Mouse (Mus musculus): ENCODE data around the gene Nav1.

The Nav1 gene

DNA sequence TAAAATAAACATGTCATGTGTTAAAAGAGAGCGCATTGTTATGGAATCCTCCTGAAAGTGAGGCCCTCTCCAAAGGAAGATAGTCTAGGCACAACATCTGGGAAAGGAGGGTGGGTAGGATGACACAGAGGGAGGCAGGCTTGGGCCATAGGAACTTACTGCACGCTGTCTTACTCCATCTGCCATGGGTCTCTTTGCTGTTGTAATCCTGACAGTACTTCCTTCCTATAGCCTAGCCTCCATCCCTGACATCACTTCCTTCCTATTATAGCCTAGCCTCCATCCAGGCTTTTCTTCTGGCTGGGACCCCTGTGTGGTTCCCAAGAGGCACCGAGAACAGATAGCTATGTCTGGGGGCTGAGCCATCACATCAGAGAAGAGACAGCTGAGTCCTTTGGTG, 10.2 kb upstream of the Nav1 start:
- DNase-seq (ENCODE audit: low spot score in 2 of 2), result no peak

DNA sequence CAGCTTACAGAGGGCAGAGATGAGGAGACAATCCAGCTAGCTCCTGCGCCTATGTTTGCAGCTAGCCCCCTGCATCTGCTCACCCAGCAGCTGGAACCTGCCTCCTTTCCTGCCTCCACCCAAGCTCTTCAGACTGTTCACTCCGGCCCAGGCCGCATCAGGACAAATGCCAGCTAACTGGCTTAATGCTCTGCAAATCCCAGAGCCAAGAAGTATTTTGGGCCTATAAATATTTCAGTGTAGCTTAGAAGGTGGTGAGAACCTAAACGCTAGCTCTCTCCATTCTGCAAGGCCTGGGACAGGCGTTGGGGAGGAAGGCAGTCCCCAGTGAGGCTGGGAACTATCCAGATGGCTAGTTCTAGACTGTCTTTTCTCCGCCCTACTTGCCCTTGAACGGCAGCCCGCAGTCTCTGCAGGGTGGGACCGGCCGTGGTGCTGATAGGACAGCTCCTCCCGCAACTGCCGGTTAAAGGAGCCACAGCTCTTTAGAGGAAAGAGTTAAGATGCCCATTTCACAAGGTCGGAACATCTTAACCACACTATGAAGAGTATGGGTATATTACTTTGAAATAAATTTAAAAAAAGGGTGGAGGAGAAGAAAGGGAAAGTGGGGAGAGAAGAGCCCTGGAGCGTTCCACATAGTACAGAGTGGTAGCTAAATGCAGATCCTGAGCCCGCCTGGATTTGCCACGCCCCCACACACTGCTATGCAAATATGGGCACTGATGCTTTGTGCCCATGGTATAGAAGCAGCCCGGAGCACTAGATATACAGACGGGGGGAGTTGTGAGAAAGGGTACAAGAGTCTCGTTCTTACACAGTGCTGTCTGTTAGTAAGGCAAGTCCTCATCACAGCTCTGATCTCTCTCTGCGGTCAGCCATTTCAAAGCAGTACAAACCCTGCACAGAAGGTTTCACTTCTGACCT, 8.9 kb upstream of the Nav1 start:
- DNase-seq (ENCODE audit: low spot score in 2 of 2), result peak; percentile 48 to 78

DNA sequence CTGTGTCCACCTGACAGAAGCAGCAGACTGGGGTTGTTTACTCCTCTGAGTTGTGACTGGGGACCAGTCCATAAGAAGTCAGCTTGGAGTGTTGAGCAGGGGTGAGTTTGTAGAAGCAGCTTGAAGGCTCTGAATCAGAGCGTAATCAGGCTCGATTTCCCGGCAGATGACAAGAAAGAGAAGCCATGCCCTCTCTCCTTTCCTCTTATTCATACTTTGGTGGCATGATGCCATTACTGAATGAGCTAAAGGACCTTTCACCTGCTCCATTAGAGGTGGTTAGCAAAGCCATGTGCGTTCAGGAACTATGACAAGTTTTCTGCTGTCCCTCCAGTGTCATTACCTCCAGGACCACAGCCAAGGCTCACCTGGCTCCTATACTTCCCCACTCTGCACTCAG, 2.5 kb upstream of the Nav1 start:
- no peak for DNase-seq (ENCODE audit: low spot score in 2 of 2)

DNA sequence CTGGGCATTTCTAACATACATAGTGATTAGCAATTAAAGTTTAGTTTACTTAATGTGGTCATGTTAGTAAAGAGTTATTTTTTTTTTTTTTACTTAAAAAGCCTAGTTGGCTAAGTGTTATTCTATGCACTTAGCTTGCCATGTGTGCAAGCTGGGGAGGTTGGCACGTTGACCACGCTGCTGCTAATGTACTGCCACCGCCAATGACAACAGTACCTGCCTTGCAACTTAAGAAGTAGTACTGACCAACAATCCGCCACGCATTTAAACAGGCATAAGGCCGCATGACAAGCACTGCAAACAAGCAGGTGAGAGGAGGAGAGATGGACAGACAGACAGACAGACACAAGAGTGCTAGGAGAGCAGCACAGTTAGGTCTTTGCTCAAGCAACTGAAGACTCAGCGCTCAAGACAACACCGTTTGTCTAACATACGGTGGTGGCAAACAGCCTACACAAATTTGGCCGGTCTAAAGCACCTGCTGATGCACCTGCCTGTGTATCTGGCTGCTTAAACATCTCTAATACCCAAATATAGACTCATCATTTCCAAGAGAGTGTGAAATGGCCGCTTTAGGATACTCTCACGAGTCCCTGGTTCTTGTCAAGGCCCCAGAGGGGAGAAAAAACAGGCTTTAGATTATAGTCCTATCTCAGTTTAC, 610 bp downstream of the Nav1 start:
- DNase-seq (ENCODE audit: low spot score in 2 of 2), result no peak

DNA sequence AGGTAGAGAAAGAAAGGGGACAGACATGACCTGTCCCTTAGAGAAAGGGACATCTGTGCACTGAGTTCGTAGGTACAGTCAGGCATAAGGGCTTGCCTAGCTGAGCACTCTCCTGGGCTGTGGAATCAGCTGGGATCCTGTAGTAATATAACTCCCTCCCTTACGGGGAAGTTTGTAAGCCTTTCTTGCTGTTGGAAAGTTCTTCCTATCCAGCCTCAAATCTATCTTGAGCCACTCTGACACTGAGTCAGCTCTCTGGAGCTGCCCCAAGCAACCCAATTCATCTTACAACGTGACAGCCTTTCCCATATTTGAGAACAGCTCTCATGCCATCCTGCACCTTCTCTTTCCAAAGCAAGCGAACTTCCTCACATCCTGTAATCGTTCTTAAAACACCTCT, 1.6 kb downstream of the Nav1 start:
- no peak for DNase-seq (ENCODE audit: low spot score in 2 of 2)

DNA sequence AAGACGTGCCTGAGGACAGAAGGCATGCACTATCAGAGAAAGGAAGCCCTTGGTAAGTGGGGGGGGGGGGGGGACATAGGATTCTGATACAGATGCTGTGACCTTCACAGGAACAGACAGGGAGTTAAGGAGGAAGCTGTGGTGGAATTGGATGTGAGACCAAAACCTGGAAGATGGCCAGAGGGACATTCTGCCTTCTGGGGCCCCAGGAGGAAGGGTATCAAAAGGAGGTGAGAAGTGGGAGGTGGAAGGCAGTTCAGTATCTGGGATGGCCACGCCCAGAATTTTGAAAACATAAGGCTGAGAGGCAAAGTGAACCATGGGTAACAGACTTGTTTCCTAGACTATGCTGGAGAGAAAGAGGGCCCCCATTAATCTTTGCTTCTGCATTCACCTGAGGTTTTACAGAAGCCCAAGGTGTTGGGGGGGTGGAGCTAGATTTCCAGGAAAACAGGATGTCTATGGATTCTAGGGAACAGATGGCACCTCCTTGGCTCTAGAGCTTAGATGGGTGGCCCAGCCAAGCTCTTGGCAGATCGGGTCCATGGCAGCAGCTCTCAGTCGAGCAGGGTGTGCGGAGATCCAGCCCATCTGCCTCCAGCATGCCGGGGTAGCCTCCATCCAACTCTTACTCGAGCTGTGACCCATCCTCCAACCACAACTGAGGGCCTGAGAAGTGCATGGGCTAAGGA, 2.6 kb downstream of the Nav1 start:
- no peak for DNase-seq (ENCODE audit: low spot score in 2 of 2)

DNA sequence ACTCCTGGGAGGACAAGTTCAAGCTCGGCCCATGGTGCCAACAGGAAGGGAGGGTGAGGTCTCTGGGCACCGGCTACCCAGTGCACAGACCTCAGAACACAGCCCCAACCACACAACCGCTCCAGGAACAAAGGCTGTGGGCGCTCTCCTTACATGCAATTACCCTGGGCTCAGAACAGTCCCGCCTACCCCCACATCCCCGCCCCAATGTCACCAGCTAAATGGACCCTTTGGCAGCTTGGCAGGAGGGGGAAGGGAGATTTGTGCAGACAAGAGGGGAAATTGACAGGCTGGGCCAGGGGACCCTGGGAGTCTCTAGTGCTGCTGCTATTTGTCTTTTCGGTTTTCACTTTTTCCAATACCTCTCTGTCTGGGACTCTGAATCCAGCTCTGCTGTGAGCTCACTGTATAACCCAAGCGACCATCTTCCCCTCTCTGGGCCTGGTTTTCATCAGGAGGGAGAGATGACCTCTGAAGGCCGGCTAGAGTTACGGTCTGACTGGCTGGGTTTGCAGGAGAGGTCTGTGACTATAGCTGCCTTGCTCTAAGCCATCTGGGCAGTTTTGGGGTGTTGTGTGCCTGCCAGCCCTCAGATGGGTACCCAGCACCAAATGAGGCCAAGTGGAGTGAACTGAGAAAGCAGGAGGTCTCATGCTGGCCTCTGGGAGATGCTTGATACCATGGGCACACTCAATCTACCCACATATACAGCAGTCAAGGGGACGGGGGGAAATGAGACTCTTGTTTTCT, 3.8 kb downstream of the Nav1 start:
- no peak for DNase-seq (ENCODE audit: low spot score in 2 of 2)

DNA sequence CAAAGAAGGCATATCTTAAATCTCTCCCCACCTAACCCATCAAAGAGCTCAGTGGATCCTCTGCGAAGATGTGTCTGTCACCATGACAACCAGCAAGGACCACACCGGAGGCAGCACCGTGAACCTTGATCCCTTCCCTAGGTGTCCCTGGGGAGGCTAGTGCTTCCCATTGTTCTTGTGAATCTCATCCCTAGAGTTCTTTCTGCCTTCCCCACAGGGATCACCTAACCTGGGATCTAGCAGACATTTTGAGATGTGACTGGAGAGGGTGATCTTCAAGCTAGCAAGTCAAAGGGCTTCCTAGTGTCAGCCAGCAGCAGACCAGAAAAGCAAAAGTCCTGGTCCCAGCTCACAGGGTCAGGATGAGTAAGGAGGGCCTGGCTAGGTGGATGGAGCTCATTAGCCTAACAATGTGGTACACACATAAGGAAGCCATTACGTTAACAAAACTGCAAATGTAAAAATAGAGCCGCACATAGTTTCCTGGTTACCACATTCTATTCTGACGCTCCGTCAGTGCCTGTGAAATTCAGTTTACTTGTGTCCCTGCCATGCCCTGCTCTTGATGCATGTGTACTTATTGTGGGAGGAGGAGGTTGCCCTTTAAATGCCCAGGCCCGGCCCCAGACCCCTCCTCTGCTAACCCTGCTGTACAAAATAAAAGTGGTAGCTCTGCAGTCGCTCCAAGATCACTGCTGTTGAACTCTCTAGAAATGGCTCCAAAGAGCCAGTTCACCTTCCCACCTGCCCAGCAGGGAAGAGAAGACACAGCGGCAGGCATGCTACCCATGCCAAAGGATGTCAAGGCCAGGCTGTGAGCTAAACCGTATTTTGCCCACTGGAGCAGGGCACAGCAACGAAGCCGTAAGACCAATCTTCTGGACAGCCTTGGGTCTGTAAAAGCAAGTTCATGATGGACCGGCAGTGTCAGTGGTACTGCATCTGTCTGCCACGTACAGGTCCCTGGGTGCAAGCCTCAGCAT, 6.8 kb downstream of the Nav1 start:
- no peak for DNase-seq (ENCODE audit: low spot score in 2 of 2)

DNA sequence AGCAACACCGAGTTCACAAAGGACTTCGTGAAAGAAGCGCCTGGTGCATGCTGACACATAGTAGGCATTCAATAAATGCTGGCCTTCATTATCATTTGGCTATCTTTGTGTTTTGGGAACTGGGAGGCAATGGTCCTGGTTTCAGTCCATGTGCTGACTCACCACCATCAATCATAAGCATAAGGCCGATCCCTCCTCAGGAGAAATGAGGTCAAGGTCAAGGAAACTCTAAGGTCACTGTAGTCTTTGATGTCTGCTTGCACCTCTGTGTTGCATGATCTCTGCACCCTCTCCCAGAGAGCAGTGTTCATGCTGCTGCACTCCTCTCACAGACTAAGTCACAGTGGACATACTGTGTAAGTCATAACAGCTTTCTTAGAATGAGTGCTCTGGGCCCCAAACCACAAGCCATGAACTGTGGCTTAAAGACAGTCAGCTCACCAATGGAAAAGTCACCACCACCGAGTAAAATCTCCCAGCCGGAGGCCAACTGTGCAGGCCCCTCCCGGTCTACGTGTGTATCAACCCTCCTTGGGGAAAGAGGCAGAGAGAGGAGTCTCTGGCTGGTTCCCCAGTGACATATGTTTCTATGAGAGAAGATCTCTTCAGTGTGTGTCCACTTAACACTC, 8.7 kb downstream of the Nav1 start:
- no peak for DNase-seq (ENCODE audit: low spot score in 2 of 2)

DNA sequence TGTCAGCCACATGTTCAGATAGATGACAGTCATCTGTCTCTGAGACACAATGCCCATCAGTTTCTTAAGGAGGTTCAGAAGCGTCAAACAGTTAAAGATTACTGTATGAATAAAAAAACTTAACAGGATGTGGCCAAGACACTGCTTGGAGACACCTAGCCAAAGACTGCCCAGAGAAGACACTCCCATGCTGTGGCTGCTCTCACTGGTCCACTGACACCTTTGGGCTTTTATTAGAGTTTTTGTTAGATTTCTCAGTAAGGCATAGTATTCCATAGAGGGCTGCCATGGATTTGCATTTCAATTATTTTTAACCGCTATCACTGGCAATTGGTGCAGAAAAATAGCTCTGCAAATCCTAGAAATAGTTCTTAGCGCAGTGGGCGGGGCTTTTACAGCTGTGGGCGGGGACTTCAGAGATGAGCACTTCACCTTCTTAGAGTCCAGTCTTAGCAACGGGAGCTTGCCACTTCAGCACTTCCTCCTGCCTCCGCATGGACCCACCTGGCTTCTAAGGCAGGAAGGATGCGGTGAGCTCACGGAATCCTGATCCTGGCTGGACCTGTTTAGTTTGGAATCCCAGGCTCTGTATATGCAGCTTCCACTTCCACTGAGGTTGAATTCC, 12.7 kb downstream of the Nav1 start:
- DNase-seq (ENCODE audit: low spot score in 2 of 2), result no peak

DNA sequence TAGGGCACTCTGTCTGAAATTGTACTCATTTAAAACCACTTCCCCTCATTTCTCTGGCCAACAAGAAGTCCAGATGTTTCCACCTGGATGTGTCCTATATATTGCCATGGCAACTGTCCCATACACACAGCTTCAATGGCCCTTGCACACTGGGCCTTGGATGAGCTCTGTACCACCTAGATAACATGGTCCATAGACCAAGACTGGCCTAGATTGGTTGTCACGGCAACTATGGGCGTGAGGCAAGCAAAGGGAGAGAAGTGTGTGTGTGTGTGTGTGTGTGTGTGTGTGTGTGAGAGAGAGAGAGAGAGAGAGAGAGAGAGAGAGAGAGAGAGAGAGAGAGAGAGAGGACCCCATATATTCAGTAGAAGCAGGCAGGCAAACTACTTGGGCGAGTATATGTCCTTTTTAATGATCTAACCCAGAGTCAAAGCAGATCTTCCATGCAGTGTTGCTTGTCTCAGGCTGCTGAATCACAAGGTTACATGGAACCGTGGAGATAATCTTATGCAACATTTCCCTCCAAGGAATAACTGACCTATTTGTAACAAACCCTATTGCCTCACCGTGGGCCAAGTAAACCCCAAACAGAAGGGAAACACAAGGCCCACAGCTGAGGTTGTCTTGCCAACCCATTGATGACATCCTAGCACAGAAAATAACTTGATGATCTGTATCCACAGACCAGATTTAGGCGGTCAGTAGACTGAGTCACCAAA, 13.4 kb downstream of the Nav1 start:
- no peak for DNase-seq (ENCODE audit: low spot score in 2 of 2)

DNA sequence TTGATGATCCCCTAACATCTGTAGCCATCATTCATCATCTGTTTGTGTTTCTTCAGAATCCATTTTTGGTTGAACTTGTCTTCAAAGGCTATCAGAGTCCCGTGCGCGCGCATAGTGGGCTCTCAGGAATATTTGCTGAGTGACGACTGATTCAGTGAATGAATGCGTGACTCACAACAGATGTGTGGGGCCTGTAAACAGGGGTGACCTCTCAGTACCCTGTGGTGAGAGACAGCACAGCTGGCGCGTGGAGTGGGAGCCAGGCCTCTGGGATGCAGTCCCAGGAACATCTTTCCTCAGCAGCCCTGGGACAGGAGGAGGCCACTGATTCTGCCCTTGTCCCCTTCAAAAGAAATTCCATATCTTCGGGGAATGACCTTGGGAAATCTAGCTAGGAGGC, 16.3 kb downstream of the Nav1 start:
- DNase-seq (ENCODE audit: low spot score in 2 of 2), result no peak

DNA sequence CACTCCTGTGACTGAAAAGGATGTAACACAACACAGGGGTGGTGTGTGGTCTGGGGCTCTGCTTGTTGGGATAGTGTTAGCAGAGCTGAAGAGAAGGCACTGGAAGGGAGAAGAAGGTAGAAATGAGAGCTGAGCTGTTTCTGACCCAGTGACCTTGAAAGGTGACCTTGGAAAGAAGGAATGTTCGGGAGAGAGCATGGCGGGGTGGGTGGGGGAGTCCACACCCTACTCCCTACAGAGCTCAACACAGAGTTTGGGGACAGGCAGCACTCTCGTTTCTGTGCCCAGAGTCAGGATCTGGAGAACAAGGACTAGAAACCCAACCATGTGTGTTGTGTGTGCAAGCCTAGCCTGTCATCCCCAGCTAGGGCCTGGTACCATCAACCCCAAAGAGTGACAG, 18.1 kb downstream of the Nav1 start:
- DNase-seq (ENCODE audit: low spot score in 2 of 2), result no peak

DNA sequence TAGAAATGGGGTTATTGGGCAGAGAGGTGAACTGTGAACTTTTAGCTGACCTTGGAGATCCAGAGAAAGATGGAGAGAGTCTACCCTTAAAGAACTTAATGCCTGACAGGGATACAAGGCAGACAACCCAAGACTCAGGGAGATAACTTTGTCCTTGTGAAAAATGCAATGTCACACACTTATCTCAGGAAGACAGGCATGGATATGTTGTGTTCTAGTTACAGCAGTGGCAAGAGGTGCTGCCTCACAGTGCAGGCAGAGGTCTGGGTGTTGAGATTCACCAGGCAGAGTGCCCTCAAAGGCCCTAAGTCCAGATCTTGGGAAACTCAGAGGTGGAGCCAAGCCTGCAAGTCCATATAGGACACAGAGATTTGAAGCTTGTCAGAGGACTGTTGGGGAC, 20.2 kb downstream of the Nav1 start:
- DNase-seq (ENCODE audit: low spot score in 2 of 2), result no peak

DNA sequence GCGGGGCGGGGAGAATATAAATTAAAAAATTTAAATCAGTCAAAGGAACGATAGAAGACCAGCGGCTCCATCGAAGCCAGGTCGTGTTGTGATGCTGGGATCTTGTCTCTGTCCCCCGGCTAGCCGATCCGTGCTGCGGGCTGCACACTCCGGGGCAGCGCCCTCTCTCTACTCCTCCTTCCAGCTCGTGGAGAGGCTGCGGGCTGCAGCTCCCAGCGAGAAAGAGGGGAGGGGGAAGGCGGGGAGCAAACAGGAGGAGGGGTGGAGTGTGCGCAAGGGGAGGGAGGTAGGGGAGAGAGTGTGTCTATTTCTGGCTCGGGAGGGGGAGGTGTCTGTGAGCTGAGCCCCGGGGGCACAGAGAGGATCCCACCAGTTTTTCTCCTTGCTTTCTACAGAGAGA, 21.5 kb downstream of the Nav1 start:
- no peak for DNase-seq (ENCODE audit: low spot score in 2 of 2)

DNA sequence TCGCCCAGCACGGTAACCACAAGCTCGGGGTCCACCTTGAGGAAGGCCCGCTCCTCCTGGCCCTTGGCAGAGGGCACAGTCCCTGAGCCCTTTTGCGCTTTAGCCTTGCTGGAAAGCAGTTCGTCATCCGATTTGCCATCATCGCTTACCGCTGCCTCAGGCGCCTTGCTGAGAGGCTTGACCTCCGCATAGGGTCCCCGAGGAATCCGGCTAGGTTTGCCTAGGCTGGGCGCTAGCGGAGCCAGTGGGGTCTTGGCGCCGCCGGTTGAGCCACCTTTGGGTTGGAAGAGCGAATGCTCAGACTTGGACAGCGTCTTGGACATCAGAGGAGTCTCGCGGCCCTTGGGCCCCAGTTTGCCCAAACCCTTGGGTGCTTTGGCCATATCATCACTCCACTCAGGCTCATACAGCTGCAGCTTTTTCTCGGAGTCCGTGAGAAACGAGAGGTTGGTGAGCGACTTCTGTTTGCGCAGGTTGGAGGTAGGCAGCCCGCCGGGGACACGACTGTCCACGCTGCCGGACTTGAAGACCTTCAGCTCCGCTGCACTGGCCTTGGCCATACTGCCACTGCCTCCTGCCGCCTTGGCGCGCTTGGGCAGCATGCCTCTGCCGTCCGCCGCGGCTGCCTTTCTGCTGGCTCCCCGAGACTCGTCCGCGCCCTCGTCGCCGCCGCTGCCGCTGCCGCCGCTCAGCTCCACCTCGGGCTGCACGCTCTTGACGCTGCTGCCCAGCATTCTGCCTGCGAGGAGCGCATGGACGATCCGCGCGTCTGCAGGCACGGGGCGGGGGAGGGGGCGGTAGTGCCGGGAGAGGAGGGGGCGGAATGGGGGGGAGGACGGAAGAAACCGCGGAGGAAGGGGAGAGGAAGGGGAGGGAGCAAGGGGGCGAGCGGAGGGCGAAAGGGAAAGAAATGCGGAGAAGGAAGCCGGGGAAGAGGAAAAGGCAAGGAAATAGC, 22.2 kb downstream of the Nav1 start:
- no peak for DNase-seq (ENCODE audit: low spot score in 2 of 2)

DNA sequence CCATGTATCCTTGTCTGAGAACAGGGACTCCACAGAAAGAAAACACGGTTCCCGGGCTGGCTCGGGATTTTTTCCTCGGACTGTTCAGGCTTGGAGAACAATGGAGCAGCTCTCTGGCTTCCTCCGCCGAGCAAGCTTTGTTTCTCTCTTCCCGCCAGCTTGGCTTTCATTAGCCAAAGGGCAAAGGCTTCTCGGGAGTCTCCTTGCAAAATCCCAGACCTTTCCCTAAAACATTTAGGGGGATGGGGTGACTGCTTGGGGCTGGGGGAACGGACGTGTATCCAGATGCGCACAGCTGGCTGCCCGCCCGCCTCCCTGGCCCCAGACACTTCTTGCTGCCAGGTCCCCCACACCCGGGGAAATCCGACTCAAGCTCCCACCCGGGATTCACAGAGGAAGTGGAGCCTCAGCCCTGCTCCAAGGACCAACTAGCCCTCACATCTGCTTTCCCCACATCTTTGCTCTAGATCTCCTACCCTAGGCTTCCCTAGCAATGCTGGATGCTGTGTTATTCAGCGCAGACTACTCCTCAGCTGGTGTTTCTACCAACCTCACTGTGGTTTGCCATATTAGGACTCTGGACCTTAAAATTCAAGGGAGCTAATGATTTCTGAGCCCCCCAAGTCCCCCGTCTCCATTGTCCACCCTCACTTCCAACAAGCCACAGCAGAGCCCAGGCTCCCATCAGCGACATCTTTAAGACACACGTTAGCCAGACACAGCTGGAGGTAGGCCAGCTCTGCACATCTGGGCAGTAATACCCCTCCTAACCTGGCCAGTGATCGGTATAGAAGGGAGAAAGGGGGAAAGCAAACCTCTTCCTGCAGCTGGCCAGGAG, 23.2 kb downstream of the Nav1 start:
- no peak for DNase-seq (ENCODE audit: low spot score in 2 of 2)

All from spleen, postnatal 4 days (tissue).